Mouse (Mus musculus) neural tube, embryonic 10.5 days (tissue): ENCODE data around the gene Eps15l1.

Source experiments
- DNase-seq: peaks from one replicate; pipeline ENCODE4 v3.0.0-alpha.2; 2017; ENCODE audit warnings: low spot score; ENCODE audit errors: extremely low spot score

Eps15l1 gene

GRCm38 (mm10) chr8:72320803-72321583, 100.3 kb downstream of the Eps15l1 start:
- no peak for DNase-seq

- peak; percentile 52 for DNase-seq
Measured at GRCm38 (mm10) chr8:72319921-72320802, 101.1 kb downstream of the Eps15l1 start.

- DNase-seq: no peak
Measured at GRCm38 (mm10) chr8:72319397-72319796, 101.9 kb downstream of the Eps15l1 start.

GRCm38 (mm10) chr8:72318801-72319322, 102.4 kb downstream of the Eps15l1 start, which contains the start of gene Klf2:
Klf2 (plus strand) TSS chr8:72319033.
- DNase-seq: peak; percentile 93

- DNase-seq: no peak
Measured at GRCm38 (mm10) chr8:72317741-72318301, 103.4 kb downstream of the Eps15l1 start.

- DNase-seq: no peak
Measured at GRCm38 (mm10) chr8:72316053-72316695, 105.1 kb downstream of the Eps15l1 start.

GRCm38 (mm10) chr8:72312926-72313518, 108.2 kb downstream of the Eps15l1 start:
- no peak for DNase-seq

GRCm38 (mm10) chr8:72310849-72311506, 110.3 kb downstream of the Eps15l1 start:
- no peak for DNase-seq

- no peak for DNase-seq
Measured at GRCm38 (mm10) chr8:72308276-72308675, 113.0 kb downstream of the Eps15l1 start.

- DNase-seq: no peak
Measured at GRCm38 (mm10) chr8:72306913-72307312, 114.3 kb downstream of the Eps15l1 start.

GRCm38 (mm10) chr8:72305210-72305905, 115.9 kb downstream of the Eps15l1 start, which contains the start of gene Gm10282:
Gm10282 (minus strand) TSS chr8:72305260.
- no peak for DNase-seq

GRCm38 (mm10) chr8:72303633-72304032, 117.6 kb downstream of the Eps15l1 start:
- no peak for DNase-seq

GRCm38 (mm10) chr8:72302986-72303612, 118.2 kb downstream of the Eps15l1 start:
- DNase-seq: no peak

- no peak for DNase-seq
Measured at GRCm38 (mm10) chr8:72301497-72301896, 119.8 kb downstream of the Eps15l1 start.

- DNase-seq: no peak
Measured at GRCm38 (mm10) chr8:72300654-72301400, 120.4 kb downstream of the Eps15l1 start.

GRCm38 (mm10) chr8:72298928-72299327, 122.3 kb downstream of the Eps15l1 start:
- no peak for DNase-seq

GRCm38 (mm10) chr8:72296561-72296960, 124.7 kb downstream of the Eps15l1 start:
- DNase-seq: no peak

- no peak for DNase-seq
Measured at GRCm38 (mm10) chr8:72295679-72296078, 125.6 kb downstream of the Eps15l1 start.
